Mouse (Mus musculus) MEL (cell line): Measurements from ENCODE around the gene Ubxn1. TPM values are rescaled to one million over a fixed set of nuclear protein-coding genes. Genes with fewer than 3 reads are reported as not detected.
A peak's percentile ranks its signal among the peaks of the same experiment; 100 is the strongest.

Experiments used
- DNase-seq: peaks from one replicate; pipeline ENCODE4 v3.0.0; 2011; ENCODE audit warnings: low read depth, low spot score
- H3K27ac ChIP-seq: 2 replicates; pipeline ENCODE4 v1.5.1; 2012; ENCODE audit warnings: low read depth, mild to moderate bottlenecking, control low read depth, low read length, moderate library complexity; ENCODE audit not compliant: control insufficient read depth
- H3K27me3 ChIP-seq, 2 experiments: fragments of 150-350 bp in 1 of 2; sonication (generic) in 1 of 2; 2 replicates each; pipeline ENCODE4 v1.6.1; 2012; ENCODE audit warnings: low read length in 2 of 2, mild to moderate bottlenecking in 2 of 2, improper control_type of control experiment in 1 of 2, moderate library complexity in 1 of 2; ENCODE audit not compliant: insufficient read depth in 2 of 2, control insufficient read depth in 1 of 2
- H3K36me3 ChIP-seq, 2 experiments: 2 replicates each; pipeline ENCODE4 v1.6.1; 2012 to 2014; ENCODE audit warnings: low read length in 2 of 2, improper control_type of control experiment in 1 of 2, inconsistent platforms in 1 of 2, mild to moderate bottlenecking in 1 of 2; ENCODE audit not compliant: insufficient read depth in 2 of 2, control insufficient read depth in 1 of 2
- H3K4me1 ChIP-seq, 2 experiments: fragments of 150-350 bp in 1 of 2; sonication (generic) in 1 of 2; 2 replicates each; pipeline ENCODE4 v1.6.1; 2012; ENCODE audit warnings: low read length in 2 of 2, improper control_type of control experiment in 1 of 2, mild to moderate bottlenecking in 1 of 2; ENCODE audit not compliant: insufficient read depth in 2 of 2, control insufficient read depth in 1 of 2
- H3K4me3 ChIP-seq, 2 experiments: fragments of 150-350 bp in 1 of 2; sonication (generic) in 1 of 2; 2 replicates each; pipeline ENCODE4 v1.5.1; 2012; ENCODE audit warnings: low read depth in 2 of 2, low read length in 2 of 2, mild to moderate bottlenecking in 2 of 2, moderate library complexity in 2 of 2, control low read depth in 1 of 2, improper control_type of control experiment in 1 of 2; ENCODE audit not compliant: control insufficient read depth in 1 of 2, insufficient read depth in 1 of 2
- H3K79me2 ChIP-seq: 2 replicates; pipeline ENCODE4 v1.6.1; 2012; ENCODE audit warnings: mild to moderate bottlenecking, low read length, moderate library complexity; ENCODE audit not compliant: control insufficient read depth, poor library complexity, insufficient read depth
- H3K9ac ChIP-seq: 2 replicates; pipeline ENCODE4 v1.6.1; 2012; ENCODE audit warnings: low read depth, mild to moderate bottlenecking, control low read depth, low read length, moderate library complexity; ENCODE audit not compliant: control insufficient read depth, poor library complexity, severe bottlenecking
- H3K9me3 ChIP-seq: fragments of 150-350 bp; sonication (generic); replicated peaks from 2 replicates; pipeline ENCODE4 v1.6.1; 2012; ENCODE audit warnings: mild to moderate bottlenecking, low read length, improper control_type of control experiment, moderate library complexity; ENCODE audit not compliant: insufficient read depth
- BHLHE40 ChIP-seq: IDR thresholded peaks from 2 replicates; pipeline ENCODE4 v1.6.1; 2012; ENCODE audit warnings: low read depth, mild to moderate bottlenecking, inconsistent platforms, low read length, improper control_type of control experiment, borderline replicate concordance
- CTCF ChIP-seq, 3 experiments: IDR thresholded peaks in 2 of 3; conservative IDR thresholded peaks in 1 of 3; 2 replicates each; pipeline ENCODE4 v1.5.1; 2011 to 2012; ENCODE audit warnings: low read length in 3 of 3, low read depth in 2 of 3, mild to moderate bottlenecking in 2 of 3, improper control_type of control experiment in 1 of 3, inconsistent platforms in 1 of 3, mixed read lengths in 1 of 3, moderate library complexity in 1 of 3; ENCODE audit not compliant: control insufficient read depth in 1 of 3, insufficient read depth in 1 of 3, poor library complexity in 1 of 3, severe bottlenecking in 1 of 3
- EP300 ChIP-seq, 2 experiments: IDR thresholded peaks; 2 replicates each; pipeline ENCODE4 v1.6.1; 2011; ENCODE audit warnings: improper control_type of control experiment in 2 of 2, low read length in 2 of 2, low read depth in 1 of 2, mild to moderate bottlenecking in 1 of 2
- GATA1 ChIP-seq: IDR thresholded peaks from 2 replicates; pipeline ENCODE4 v1.6.1; 2011; ENCODE audit warnings: low read depth, low read length, improper control_type of control experiment
- MAX ChIP-seq: IDR thresholded peaks from 2 replicates; pipeline ENCODE4 v1.6.1; 2011; ENCODE audit warnings: low read length, improper control_type of control experiment
- NELFE ChIP-seq: IDR thresholded peaks from 2 replicates; pipeline ENCODE4 v1.6.1; 2011; ENCODE audit warnings: low read depth, low read length, improper control_type of control experiment
- POLR2A ChIP-seq, 2 experiments: IDR thresholded peaks; 2 replicates each; pipeline ENCODE4 v1.6.1; 2011 to 2012; ENCODE audit warnings: low read length in 2 of 2, mild to moderate bottlenecking in 2 of 2, control low read depth in 1 of 2, improper control_type of control experiment in 1 of 2, low read depth in 1 of 2, moderate library complexity in 1 of 2; ENCODE audit not compliant: control insufficient read depth in 1 of 2, insufficient read depth in 1 of 2, poor library complexity in 1 of 2
- POLR2AphosphoS2 ChIP-seq: IDR thresholded peaks from 2 replicates; pipeline ENCODE4 v1.6.1; 2011; ENCODE audit warnings: low read length, improper control_type of control experiment
- POLR2AphosphoS5 ChIP-seq: IDR thresholded peaks from 2 replicates; pipeline ENCODE4 v1.6.1; 2012; ENCODE audit warnings: low read depth, borderline replicate concordance, mild to moderate bottlenecking, inconsistent platforms, low read length, moderate library complexity, mixed read lengths
- RAD21 ChIP-seq: IDR thresholded peaks from 2 replicates; pipeline ENCODE4 v1.6.1; 2011; ENCODE audit warnings: mild to moderate bottlenecking, low read depth, low read length, improper control_type of control experiment
- RCOR1 ChIP-seq: IDR thresholded peaks from 2 replicates; pipeline ENCODE4 v1.6.1; 2012; ENCODE audit warnings: low read depth, mild to moderate bottlenecking, inconsistent platforms, low read length, improper control_type of control experiment
- SMC3 ChIP-seq: IDR thresholded peaks from 2 replicates; pipeline ENCODE4 v1.6.1; 2011; ENCODE audit warnings: low read depth, low read length, improper control_type of control experiment
- TBP ChIP-seq: IDR thresholded peaks from 2 replicates; pipeline ENCODE4 v1.8.0; 2011; ENCODE audit warnings: low read depth, low read length, improper control_type of control experiment
- UBTF ChIP-seq: IDR thresholded peaks from 2 replicates; pipeline ENCODE4 v1.6.1; 2012; ENCODE audit warnings: low read depth, mild to moderate bottlenecking, inconsistent platforms, low read length, improper control_type of control experiment, moderate library complexity, borderline replicate concordance; ENCODE audit not compliant: insufficient read depth
- USF1 ChIP-seq: IDR thresholded peaks from 2 replicates; pipeline ENCODE4 v1.6.1; 2014; ENCODE audit warnings: low read depth, mild to moderate bottlenecking, inconsistent platforms, low read length, improper control_type of control experiment, moderate library complexity
- USF2 ChIP-seq, 2 experiments: IDR thresholded peaks; 2 replicates each; pipeline ENCODE4 v1.6.1; 2011 to 2012; ENCODE audit warnings: improper control_type of control experiment in 2 of 2, low read length in 2 of 2, borderline replicate concordance in 1 of 2, inconsistent platforms in 1 of 2, low read depth in 1 of 2, mild to moderate bottlenecking in 1 of 2; ENCODE audit not compliant: insufficient read depth in 1 of 2
- ZKSCAN1 ChIP-seq: IDR thresholded peaks from 2 replicates; pipeline ENCODE4 v1.6.1; 2012; ENCODE audit warnings: low read depth, mild to moderate bottlenecking, inconsistent platforms, low read length, improper control_type of control experiment, moderate library complexity
- ZMIZ1 ChIP-seq: IDR thresholded peaks from 2 replicates; pipeline ENCODE4 v1.6.1; 2012; ENCODE audit warnings: low read depth, mild to moderate bottlenecking, inconsistent platforms, low read length, improper control_type of control experiment, moderate library complexity
- ZNF384 ChIP-seq: IDR thresholded peaks from 2 replicates; pipeline ENCODE4 v1.6.1; 2012; ENCODE audit warnings: low read depth, mild to moderate bottlenecking, inconsistent platforms, low read length, improper control_type of control experiment
- polyA plus RNA-seq, 2 experiments: library from polyadenylated mRNA; stranded (reverse) in 1 of 2; unstranded in 1 of 2; fragments of >175 nt in 1 of 2; fragments of >200 nt in 1 of 2; gene quantifications; 2 replicates each; pipeline versions ENCODE4 v1.2.1 to v1.2.4; 2012; ENCODE audit warnings: low replicate concordance in 2 of 2, low read depth in 1 of 2; ENCODE audit not compliant: insufficient read length in 2 of 2, insufficient read depth in 1 of 2, missing spikeins in 1 of 2
- total RNA-seq: library from RNA; depleted of rRNA; stranded (reverse); fragments of 300-350 nt; gene quantifications from 2 replicates; pipeline ENCODE4 v1.2.3, GENCODE M21; 2012; rRNA removed

Gene Ubxn1
- total and polyA plus RNA-seq, 3 experiments, result 187 to 366 TPM; not detected in 1

GRCm38 (mm10) chr19:8920836-8921291, 49.6 kb downstream of the Ubxn1 start (continued):
- no peak for TF ChIP-seq POLR2AphosphoS2
- TF ChIP-seq POLR2A (IDR thresholded peaks at IDR 0.05; ENCODE audit: control insufficient read depth in 1 of 2, insufficient read depth in 1 of 2, low read depth in 1 of 2, low read length in 2 of 2, poor library complexity in 1 of 2), result no peak
- TF ChIP-seq RAD21, result no peak
- TF ChIP-seq EP300 (IDR thresholded peaks at IDR 0.05; ENCODE audit: low read depth in 1 of 2, low read length in 2 of 2), result no peak
- peak; percentile 81 to 84 for TF ChIP-seq USF2 (IDR thresholded peaks at IDR 0.05; ENCODE audit: borderline replicate concordance in 1 of 2, insufficient read depth in 1 of 2, low read depth in 1 of 2, low read length in 2 of 2)
- TF ChIP-seq MAX, result peak; percentile 84
- TF ChIP-seq TBP, result no peak

DNA sequence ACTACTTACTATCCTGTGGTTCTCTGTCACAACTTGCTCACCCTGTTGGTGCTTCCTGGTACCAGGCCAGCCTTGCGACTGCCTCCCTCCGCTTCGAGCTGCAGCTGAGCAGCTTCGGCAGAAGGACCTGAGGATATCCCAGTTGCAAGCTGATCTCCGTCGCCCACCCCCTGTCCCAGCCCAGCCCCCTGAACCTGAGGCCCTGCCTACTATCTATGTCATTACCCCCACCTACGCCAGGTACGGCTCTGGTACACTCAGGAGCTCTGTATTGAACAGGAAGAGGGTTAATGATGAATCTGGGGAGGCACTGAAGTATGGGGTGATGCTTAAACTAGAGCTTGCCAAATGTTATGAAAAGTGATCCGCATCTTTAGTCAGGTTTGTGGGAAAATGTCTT, 50.4 kb downstream of the Ubxn1 start:
- H3K4me1 ChIP-seq, result peaks cover 13 to 18% of the 10 kb centered on the region in 2 experiments; a peak in 3 of 4 replicates

More for the DNA sequence above, 50.4 kb downstream of the Ubxn1 start:
- TF ChIP-seq NELFE (no peak), POLR2AphosphoS2 (no peak), ZKSCAN1 (no peak), USF1 (no peak), ZNF384 (no peak), CTCF (IDR thresholded peaks at IDR 0.05 in 2 of 3, conservative IDR thresholded peaks at IDR 0.05 in 1 of 3; ENCODE audit: control insufficient read depth in 1 of 3, insufficient read depth in 1 of 3, low read depth in 2 of 3, low read length in 3 of 3, poor library complexity in 1 of 3, severe bottlenecking in 1 of 3) (no peak), UBTF (no peak), SMC3 (no peak), ZMIZ1 (no peak), POLR2AphosphoS5 (no peak), GATA1 (no peak), USF2 (IDR thresholded peaks at IDR 0.05; ENCODE audit: borderline replicate concordance in 1 of 2, insufficient read depth in 1 of 2, low read depth in 1 of 2, low read length in 2 of 2) (no peak), BHLHE40 (no peak), MAX (no peak), RCOR1 (no peak)
- Histone ChIP-seq H3K9ac (no peak overlapping the region; the same call in 1 of the 2 replicates), H3K4me3 (no peak overlapping the region), H3K9me3 (no peaks in the 10 kb centered on the region), H3K79me2 (peaks cover 16% of the 10 kb centered on the region), H3K27ac (no peak overlapping the region), H3K27me3 (no peaks in the 10 kb centered on the region), H3K36me3 (peaks cover 0 to 20% of the 10 kb centered on the region in 2 experiments; a peak in 2 of 4 replicates)
- no peak for DNase-seq

Other genes starting within 250 kb of the Ubxn1 start
Only the 30 nearest of the 32 such genes appear.
- 164 and 253 TPM in 2 replicates for gene Slc3a2, start 148.1 kb upstream of the Ubxn1 start, total RNA-seq
- 100 to 1,000 TPM; 428 to 670 TPM for gene Slc3a2, start 148.1 kb upstream of the Ubxn1 start, polyA plus RNA-seq
- gene Wdr74, start 135.7 kb upstream of the Ubxn1 start, total RNA-seq, result 158 and 208 TPM in 2 replicates
- gene Wdr74, start 135.7 kb upstream of the Ubxn1 start, polyA plus RNA-seq, result 100 to 1,000 TPM; 208 to 803 TPM
- gene 1700092M07Rik, start 130.8 kb upstream of the Ubxn1 start, total RNA-seq, result 3.0 and 3.3 TPM in 2 replicates
- 1 to 10 TPM in 1 of 2 experiments, not detected in 1; 4.3 TPM for gene 1700092M07Rik, start 130.8 kb upstream of the Ubxn1 start, polyA plus RNA-seq
- gene Stx5a, start 130.1 kb upstream of the Ubxn1 start, total RNA-seq, result 27.5 and 28.7 TPM in 2 replicates
- 10 to 100 TPM in 1 of 2 experiments, not detected in 1; 50.0 TPM for gene Stx5a, start 130.1 kb upstream of the Ubxn1 start, polyA plus RNA-seq
- gene Nxf1, start 114.4 kb upstream of the Ubxn1 start, total RNA-seq, result 107 and 122 TPM in 2 replicates
- 100 to 1,000 TPM; 231 to 296 TPM for gene Nxf1, start 114.4 kb upstream of the Ubxn1 start, polyA plus RNA-seq
- gene Tmem223, start 100.5 kb upstream of the Ubxn1 start, total RNA-seq, result 7.5 and 7.8 TPM in 2 replicates
- gene Tmem223, start 100.5 kb upstream of the Ubxn1 start, polyA plus RNA-seq, result 10 to 100 TPM in 1 of 2 experiments, not detected in 1; 23.2 TPM
- 49.2 and 60.0 TPM in 2 replicates for gene Tmem179b, start 97.0 kb upstream of the Ubxn1 start, total RNA-seq
- gene Tmem179b, start 97.0 kb upstream of the Ubxn1 start, polyA plus RNA-seq, result 100 to 1,000 TPM in 1 of 2 experiments, not detected in 1; 101 TPM
- 15.3 and 18.3 TPM in 2 replicates for gene Taf6l, start 85.1 kb upstream of the Ubxn1 start, total RNA-seq
- gene Taf6l, start 85.1 kb upstream of the Ubxn1 start, polyA plus RNA-seq, result 10 to 100 TPM in 1 of 2 experiments, not detected in 1; 25.5 TPM
- 165 and 188 TPM in 2 replicates for gene Polr2g, start 72.9 kb upstream of the Ubxn1 start, total RNA-seq
- gene Polr2g, start 72.9 kb upstream of the Ubxn1 start, polyA plus RNA-seq, result 100 to 1,000 TPM in 1 of 2 experiments, not detected in 1; 181 TPM
- gene Zbtb3, start 68.9 kb upstream of the Ubxn1 start, total RNA-seq, result 2.6 and 2.9 TPM in 2 replicates
- gene Zbtb3, start 68.9 kb upstream of the Ubxn1 start, polyA plus RNA-seq, result 1 to 10 TPM in 1 of 2 experiments, not detected in 1; 2.4 TPM
- 22.9 and 24.2 TPM in 2 replicates for gene Ttc9c, start 52.2 kb upstream of the Ubxn1 start, total RNA-seq
- gene Ttc9c, start 52.2 kb upstream of the Ubxn1 start, polyA plus RNA-seq, result 10 to 100 TPM in 1 of 2 experiments, not detected in 1; 29.8 TPM
- 39.4 and 44.6 TPM in 2 replicates for gene Hnrnpul2, start 51.5 kb upstream of the Ubxn1 start, total RNA-seq
- 100 to 1,000 TPM; 106 to 174 TPM for gene Hnrnpul2, start 51.5 kb upstream of the Ubxn1 start, polyA plus RNA-seq
- 0.23 TPM in 1 of 2 replicates, not detected in the other for gene AC129217.1, start 41.7 kb upstream of the Ubxn1 start, total RNA-seq
- gene AC129217.1, start 41.7 kb upstream of the Ubxn1 start, polyA plus RNA-seq, result 10 to 100 TPM in 1 of 2 experiments, not detected in 1; 53.4 TPM
- 26.0 and 29.5 TPM in 2 replicates for gene Bscl2, start 34.0 kb upstream of the Ubxn1 start, total RNA-seq
- gene Bscl2, start 34.0 kb upstream of the Ubxn1 start, polyA plus RNA-seq, result 10 to 100 TPM in 1 of 2 experiments, not detected in 1; 51.3 TPM
- gene Gng3, start 32.3 kb upstream of the Ubxn1 start, total RNA-seq, result 0.15 and 0.29 TPM in 2 replicates
- gene Gng3, start 32.3 kb upstream of the Ubxn1 start, polyA plus RNA-seq, result 1 to 10 TPM in 1 of 2 experiments, not detected in 1; 2.5 TPM
- 0.15 and 0.26 TPM in 2 replicates for gene Lrrn4cl, start 20.7 kb upstream of the Ubxn1 start, total RNA-seq
- gene Lrrn4cl, start 20.7 kb upstream of the Ubxn1 start, polyA plus RNA-seq, result under 1 TPM in 1 of 2 experiments, not detected in 1; 0.54 TPM
- gene Uqcc3, start 9.4 kb downstream of the Ubxn1 start, total RNA-seq, result 46.3 and 49.4 TPM in 2 replicates
- 10 to 100 TPM in 1 of 2 experiments, not detected in 1; 55.0 TPM for gene Uqcc3, start 9.4 kb downstream of the Ubxn1 start, polyA plus RNA-seq
- gene Lbhd1, start 12.2 kb downstream of the Ubxn1 start, total RNA-seq, result 10.3 and 15.5 TPM in 2 replicates
- 100 to 1,000 TPM in 1 of 2 experiments, 10 to 100 TPM in 1; 46.5 to 123 TPM for gene Lbhd1, start 12.2 kb downstream of the Ubxn1 start, polyA plus RNA-seq
- gene Gm49403, start 12.4 kb downstream of the Ubxn1 start, total RNA-seq, result not detected in 2 replicates
- gene Gm49403, start 12.4 kb downstream of the Ubxn1 start, polyA plus RNA-seq, result not detected
- gene 1810009A15Rik, start 17.4 kb downstream of the Ubxn1 start, total RNA-seq, result 171 and 184 TPM in 2 replicates
- gene 1810009A15Rik, start 17.4 kb downstream of the Ubxn1 start, polyA plus RNA-seq, result 100 to 1,000 TPM in 1 of 2 experiments, not detected in 1; 189 TPM
- gene Gm49416, start 17.4 kb downstream of the Ubxn1 start, total RNA-seq, result 0.77 TPM in 1 of 2 replicates, not detected in the other
- 10 to 100 TPM in 1 of 2 experiments, not detected in 1; 31.2 TPM for gene Gm49416, start 17.4 kb downstream of the Ubxn1 start, polyA plus RNA-seq
- 38.1 and 43.9 TPM in 2 replicates for gene Ints5, start 21.5 kb downstream of the Ubxn1 start, total RNA-seq
- 10 to 100 TPM in 1 of 2 experiments, not detected in 1; 51.5 TPM for gene Ints5, start 21.5 kb downstream of the Ubxn1 start, polyA plus RNA-seq
- gene Ganab, start 26.6 kb downstream of the Ubxn1 start, total RNA-seq, result 104 and 122 TPM in 2 replicates
- gene Ganab, start 26.6 kb downstream of the Ubxn1 start, polyA plus RNA-seq, result 100 to 1,000 TPM in 1 of 2 experiments, not detected in 1; 123 TPM
- gene B3gat3, start 48.9 kb downstream of the Ubxn1 start, total RNA-seq, result 21.0 and 26.2 TPM in 2 replicates
- 10 to 100 TPM in 1 of 2 experiments, not detected in 1; 35.4 TPM for gene B3gat3, start 48.9 kb downstream of the Ubxn1 start, polyA plus RNA-seq
- 1.6 and 4.1 TPM in 2 replicates for gene Rom1, start 57.9 kb downstream of the Ubxn1 start, total RNA-seq
- gene Rom1, start 57.9 kb downstream of the Ubxn1 start, polyA plus RNA-seq, result 1 to 10 TPM in 1 of 2 experiments, not detected in 1; 3.1 TPM
- 13.0 and 16.6 TPM in 2 replicates for gene Eml3, start 58.1 kb downstream of the Ubxn1 start, total RNA-seq
- 10 to 100 TPM in 1 of 2 experiments, not detected in 1; 23.4 TPM for gene Eml3, start 58.1 kb downstream of the Ubxn1 start, polyA plus RNA-seq
- 150 and 171 TPM in 2 replicates for gene Mta2, start 70.4 kb downstream of the Ubxn1 start, total RNA-seq
- 100 to 1,000 TPM; 116 to 167 TPM for gene Mta2, start 70.4 kb downstream of the Ubxn1 start, polyA plus RNA-seq
- gene Tut1, start 82.4 kb downstream of the Ubxn1 start, total RNA-seq, result 54.6 and 54.9 TPM in 2 replicates
- gene Tut1, start 82.4 kb downstream of the Ubxn1 start, polyA plus RNA-seq, result 10 to 100 TPM in 1 of 2 experiments, not detected in 1; 68.2 TPM
- 1,362 and 1,397 TPM in 2 replicates for gene Eef1g, start 95.5 kb downstream of the Ubxn1 start, total RNA-seq
- gene Eef1g, start 95.5 kb downstream of the Ubxn1 start, polyA plus RNA-seq, result 1,000 to 10,000 TPM; 1,691 to 1,817 TPM
- 1.2 and 1.3 TPM in 2 replicates for gene Ahnak, start 117.8 kb downstream of the Ubxn1 start, total RNA-seq
- 1 to 10 TPM in 1 of 2 experiments, not detected in 1; 2.2 TPM for gene Ahnak, start 117.8 kb downstream of the Ubxn1 start, polyA plus RNA-seq